Mouse (Mus musculus) intestine, postnatal 0 days (tissue): Measurements from ENCODE around the gene Hspa12b. TPM values are rescaled to one million over a fixed set of nuclear protein-coding genes. Genes with fewer than 3 reads are reported as not detected.

ENCODE experiments used
- ATAC-seq: fragments of 200-750 bp; cut with Nextera tagmentation; 2 replicates; pipeline ENCODE4 v1.8.0; 2017; ENCODE audit warnings: mild to moderate bottlenecking, moderate TSS enrichment, moderate library complexity
- H3K27ac ChIP-seq: fragments of 300-500 bp; sonication (generic); 2 replicates; pipeline ENCODE4 v1.5.1; 2014; ENCODE audit warnings: mild to moderate bottlenecking, low read depth, low read length, moderate library complexity
- H3K27me3 ChIP-seq: fragments of 300-500 bp; sonication (generic); replicated peaks from 2 replicates; pipeline ENCODE4 v1.6.1; 2014; ENCODE audit warnings: low read length, mixed read lengths; ENCODE audit not compliant: control insufficient read depth, insufficient read depth
- H3K36me3 ChIP-seq: fragments of 300-500 bp; sonication (generic); 2 replicates; pipeline ENCODE4 v1.6.1; 2014; ENCODE audit warnings: mild to moderate bottlenecking, moderate library complexity; ENCODE audit not compliant: control insufficient read depth, insufficient read depth
- H3K4me1 ChIP-seq: fragments of 300-500 bp; sonication (generic); replicated peaks from 2 replicates; pipeline ENCODE4 v1.6.1; 2014; ENCODE audit warnings: antibody characterized with exemption, low read length, mixed read lengths; ENCODE audit not compliant: control insufficient read depth, insufficient read depth
- H3K4me2 ChIP-seq: fragments of 300-500 bp; sonication (generic); replicated peaks from 2 replicates; pipeline ENCODE4 v1.6.1; 2014; ENCODE audit warnings: low read depth, mild to moderate bottlenecking, moderate library complexity
- H3K4me3 ChIP-seq: fragments of 300-500 bp; sonication (generic); 2 replicates; pipeline ENCODE4 v1.5.1; 2014; ENCODE audit warnings: low read depth, low read length
- H3K9ac ChIP-seq: fragments of 300-500 bp; sonication (generic); 2 replicates; pipeline ENCODE4 v1.6.1; 2014; ENCODE audit warnings: mild to moderate bottlenecking, low read depth, low read length
- H3K9me3 ChIP-seq: fragments of 300-500 bp; sonication (generic); 2 replicates; pipeline ENCODE4 v1.6.1; 2016; ENCODE audit warnings: mixed run types; ENCODE audit not compliant: control insufficient read depth
- CTCF ChIP-seq: sonication (generic); IDR thresholded peaks from 2 replicates; pipeline ENCODE4 v1.5.1; 2016; ENCODE audit warnings: low read depth, mild to moderate bottlenecking, control low read depth, antibody characterized with exemption, moderate library complexity
- WGBS: fragments of 180-500 bp; shearing (Covaris S2); extraction: QIAGEN DNeasy Blood & Tissue Kit; methylation state at CpG from one replicate; pipeline ENCODE4 v1.1.7; 2014; 5-methylcytosine and 5-hydroxymethylcytosine counted together
- polyA plus RNA-seq: library from polyadenylated mRNA; unstranded; fragments of >200 nt; fragmentation: Nextera tagmentation; extraction: Ambion mirVana; gene quantifications from 2 replicates; pipeline ENCODE4 v1.2.1, GENCODE M21; 2015

The Hspa12b gene
- polyA plus RNA-seq, 1 experiment from 2014 or later: 2.3 TPM

- TF ChIP-seq CTCF: no peak
- Histone ChIP-seq H3K36me3 (peaks cover 45% of the 10 kb centered on the region), H3K9ac (no peak overlapping the region), H3K4me1 (no peaks in the 10 kb centered on the region), H3K27ac (no peak overlapping the region), H3K4me3 (no peak overlapping the region), H3K27me3 (no peaks in the 10 kb centered on the region), H3K4me2 (no peak overlapping the region), H3K9me3 (no peaks in the 10 kb centered on the region)
- WGBS: 78% methylated on average over 7 of the region's 7 CpGs
- no peak for ATAC-seq
Measured at GRCm38 (mm10) chr2:131152166-131152730, 25.2 kb downstream of the Hspa12b start.

- 93% methylated on average over 4 of the region's 4 CpGs for WGBS
- ATAC-seq: no peak
- H3K4me2 ChIP-seq: no peak overlapping the region
- TF ChIP-seq CTCF: no peak
- H3K9me3 ChIP-seq: no peaks in the 10 kb centered on the region
- no peaks in the 10 kb centered on the region; the same call in 1 of the 2 replicates for H3K4me1 ChIP-seq
- H3K4me3 ChIP-seq: no peak overlapping the region
- H3K9ac ChIP-seq: no peak overlapping the region
- no peaks in the 10 kb centered on the region for H3K27me3 ChIP-seq
- no peak overlapping the region for H3K27ac ChIP-seq
- peaks cover 28% of the 10 kb centered on the region for H3K36me3 ChIP-seq
Measured at GRCm38 (mm10) chr2:131154036-131154435, 27.0 kb downstream of the Hspa12b start.

GRCm38 (mm10) chr2:131156987-131157386 lies 29.9 kb downstream of the Hspa12b start:
- 90% methylated on average over 7 of the region's 7 CpGs for WGBS
- Histone ChIP-seq H3K9ac (no peak overlapping the region), H3K27ac (no peak overlapping the region; the same call in 1 of the 2 replicates)

GRCm38 (mm10) chr2:131159491-131159910 lies 32.4 kb downstream of the Hspa12b start:
- no peak for TF ChIP-seq CTCF
- H3K4me3 ChIP-seq: peak overlapping the region; percentile 70
- peak overlapping the region; percentile 96 for H3K4me2 ChIP-seq
- peaks cover 4% of the 10 kb centered on the region; the same call in 1 of the 2 replicates for H3K36me3 ChIP-seq
- H3K4me1 ChIP-seq: no peaks in the 10 kb centered on the region; the same call in none of the 2 replicates
- peak overlapping the region; percentile 82 for H3K27ac ChIP-seq
- ATAC-seq: peak; percentile 62
- no peaks in the 10 kb centered on the region for H3K9me3 ChIP-seq
- H3K27me3 ChIP-seq: no peaks in the 10 kb centered on the region
- peak overlapping the region; percentile 62 for H3K9ac ChIP-seq
- under 1% methylated on average over 18 of the region's 18 CpGs for WGBS

More at GRCm38 (mm10) chr2:131156987-131157386, 29.9 kb downstream of the Hspa12b start:
- H3K9me3 ChIP-seq: no peaks in the 10 kb centered on the region
- H3K4me1 ChIP-seq: no peaks in the 10 kb centered on the region; the same call in 1 of the 2 replicates
- H3K4me3 ChIP-seq: no peak overlapping the region
- no peak for ATAC-seq
- no peak for TF ChIP-seq CTCF
- H3K4me2 ChIP-seq: no peak overlapping the region
- peaks cover 13% of the 10 kb centered on the region for H3K36me3 ChIP-seq
- no peaks in the 10 kb centered on the region for H3K27me3 ChIP-seq

GRCm38 (mm10) chr2:131159938-131160581 lies 33.0 kb downstream of the Hspa12b start, which contains the start of gene 1700037H04Rik:
Gene 1700037H04Rik (minus strand): TSS chr2:131160081.
- Histone ChIP-seq H3K9me3 (no peaks in the 10 kb centered on the region), H3K4me1 (no peaks in the 10 kb centered on the region; the same call in none of the 2 replicates), H3K4me3 (peak within 1 kb of the TSS; percentile 70), H3K27ac (peak within 1 kb of the TSS; percentile 86), H3K4me2 (peak within 1 kb of the TSS; percentile 96), H3K36me3 (no peaks in the 10 kb centered on the region), H3K9ac (peak within 1 kb of the TSS; percentile 62), H3K27me3 (no peaks in the 10 kb centered on the region)
- ATAC-seq: peak; percentile 91
- no peak for TF ChIP-seq CTCF
- WGBS: under 1% methylated on average over 54 of the region's 54 CpGs

- peak overlapping the region; percentile 96 for H3K4me2 ChIP-seq
- H3K4me3 ChIP-seq: peak overlapping the region; percentile 70
- peak overlapping the region; percentile 59 for H3K9ac ChIP-seq
- no peaks in the 10 kb centered on the region for H3K27me3 ChIP-seq
- ATAC-seq: no peak
- whole genome bisulfite sequencing: under 1% methylated on average over 17 of the region's 17 CpGs
- peak overlapping the region; percentile 86 for H3K27ac ChIP-seq
- H3K9me3 ChIP-seq: no peaks in the 10 kb centered on the region
- no peaks in the 10 kb centered on the region for H3K36me3 ChIP-seq
- no peaks in the 10 kb centered on the region; the same call in none of the 2 replicates for H3K4me1 ChIP-seq
- peak; percentile 63 for TF ChIP-seq CTCF
Measured at GRCm38 (mm10) chr2:131160671-131161111, 33.6 kb downstream of the Hspa12b start.
